Mouse (Mus musculus) cortical plate, adult 2 months (tissue): ENCODE measurements around the gene Dennd1b. TPM values are rescaled to one million over a fixed set of nuclear protein-coding genes. Genes with fewer than 3 reads are reported as not detected.

ENCODE experiments used
- H3K27ac ChIP-seq: fragments of 200-500 bp; 2 replicates; pipeline ENCODE4 v1.5.1; 2012; ENCODE audit warnings: low read length, control low read depth, inconsistent platforms; ENCODE audit not compliant: insufficient read depth
- H3K4me1 ChIP-seq: fragments of 200-500 bp; 2 replicates; pipeline ENCODE4 v1.6.1; 2011; ENCODE audit warnings: low read length; ENCODE audit not compliant: control insufficient read depth, insufficient read depth
- H3K4me3 ChIP-seq: fragments of 200-500 bp; 2 replicates; pipeline ENCODE4 v1.5.1; 2011; ENCODE audit warnings: mild to moderate bottlenecking, low read length, control low read depth; ENCODE audit not compliant: insufficient read depth
- CTCF ChIP-seq: fragments of 200-500 bp; IDR thresholded peaks from 2 replicates; pipeline ENCODE4 v1.5.1; 2011; ENCODE audit warnings: mild to moderate bottlenecking, control low read depth, low read length; ENCODE audit not compliant: insufficient read depth; ENCODE audit errors: extremely low read depth
- POLR2A ChIP-seq: fragments of 200-500 bp; IDR thresholded peaks from 2 replicates; pipeline ENCODE4 v1.6.1; 2011; ENCODE audit warnings: mild to moderate bottlenecking, low read length, control low read depth; ENCODE audit not compliant: insufficient read depth; ENCODE audit errors: extremely low read depth
- polyA plus RNA-seq: library from polyadenylated mRNA; depleted of rRNA; stranded (reverse); fragments of >200 nt; gene quantifications from 2 replicates; pipeline ENCODE4 v1.2.3, GENCODE M21; 2012

Gene Dennd1b
- polyA plus RNA-seq, 1 experiment = 5.5 TPM

- TF ChIP-seq CTCF (no peak), POLR2A (no peak)
- Histone ChIP-seq H3K4me1 (peaks cover 1% of the 10 kb centered on the region; the same call in 1 of the 2 replicates), H3K4me3 (no peak overlapping the region), H3K27ac (no peak overlapping the region)
Measured at GRCm38 (mm10) chr1:139003503-139003902, 40.3 kb downstream of the Dennd1b start.

DNA sequence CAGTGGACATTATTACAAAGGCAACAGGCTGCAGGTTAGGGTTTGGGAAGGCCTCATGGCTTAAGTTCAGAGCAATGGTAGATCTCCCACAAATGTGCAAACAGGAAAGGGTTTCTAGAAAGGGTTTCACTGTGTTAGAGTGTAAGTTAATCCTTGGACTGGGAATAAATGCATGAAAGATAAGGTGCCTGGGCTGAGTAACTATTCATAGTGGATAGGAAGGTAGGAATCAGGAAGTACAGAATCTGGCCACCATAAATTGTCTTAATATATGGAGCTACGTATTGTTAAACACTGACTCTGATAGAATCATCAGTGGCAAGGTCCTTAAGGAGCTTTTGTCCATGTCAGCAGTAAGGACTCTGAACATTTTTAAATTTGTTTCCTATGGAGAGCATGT is 42.8 kb downstream of the Dennd1b start:
- TF ChIP-seq POLR2A (no peak), CTCF (no peak)
- peaks cover 3% of the 10 kb centered on the region; the same call in 1 of the 2 replicates for H3K4me1 ChIP-seq
- no peak overlapping the region for H3K27ac ChIP-seq
- no peak overlapping the region for H3K4me3 ChIP-seq

GRCm38 (mm10) chr1:139007475-139007874 is 44.2 kb downstream of the Dennd1b start:
- Histone ChIP-seq H3K4me1 (peaks cover 3% of the 10 kb centered on the region; the same call in 1 of the 2 replicates), H3K27ac (no peak overlapping the region), H3K4me3 (no peak overlapping the region)
- no peak for TF ChIP-seq CTCF

DNA sequence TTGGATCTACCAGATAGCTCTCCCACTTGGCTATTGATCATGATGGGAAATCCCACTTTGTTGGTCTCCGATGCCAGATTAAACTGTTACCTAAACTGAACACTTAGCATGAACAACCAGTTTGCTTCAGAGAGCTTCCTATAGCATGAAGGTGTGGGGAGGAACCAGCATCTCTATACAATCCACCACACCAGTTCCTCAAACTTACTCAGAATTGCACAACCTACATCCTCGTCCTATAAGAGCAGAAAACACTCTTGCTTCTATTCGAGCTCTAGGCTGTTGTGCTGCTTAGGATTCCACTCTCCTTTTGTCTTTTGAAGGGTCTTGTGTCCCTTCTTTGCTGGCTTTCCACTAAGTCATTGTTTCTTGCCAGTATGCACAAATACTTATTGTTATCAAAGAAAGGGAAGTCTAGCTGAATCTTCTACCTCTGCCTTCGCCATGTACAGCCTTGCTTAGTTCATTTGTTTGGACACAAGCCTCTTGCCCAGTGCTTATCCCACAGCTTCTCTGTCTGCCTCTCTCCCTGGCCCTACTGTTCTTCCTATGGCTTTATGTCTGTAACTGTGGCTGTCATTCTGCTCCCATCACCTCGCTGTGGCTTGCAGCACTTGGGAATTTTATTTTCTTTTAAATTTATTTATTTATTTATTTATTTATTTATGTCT is 52.0 kb downstream of the Dennd1b start:
- no peaks in the 10 kb centered on the region for H3K4me1 ChIP-seq
- TF ChIP-seq CTCF = no peak
- no peak for TF ChIP-seq POLR2A
- no peak overlapping the region for H3K4me3 ChIP-seq
- H3K27ac ChIP-seq = no peak overlapping the region

DNA sequence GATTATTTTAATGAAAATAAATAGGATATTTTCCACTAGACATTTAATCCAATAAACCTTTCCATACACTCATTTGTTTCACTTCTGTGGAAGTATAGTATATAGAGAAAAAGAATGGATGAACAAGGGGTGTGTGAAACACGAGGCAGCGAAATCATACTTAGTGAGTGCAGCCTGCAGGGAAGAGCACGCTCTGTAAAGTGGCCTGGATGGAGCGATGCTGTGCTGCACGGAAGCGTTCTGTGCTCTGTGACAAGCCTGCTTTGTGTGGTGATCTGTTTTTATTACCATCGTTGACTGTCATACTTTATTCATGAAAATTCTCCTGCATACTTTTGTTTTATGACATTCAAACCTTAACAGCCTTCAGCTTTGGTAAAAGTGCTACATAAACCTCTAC is 58.1 kb downstream of the Dennd1b start:
- Histone ChIP-seq H3K4me3 (no peak overlapping the region), H3K27ac (no peak overlapping the region), H3K4me1 (no peaks in the 10 kb centered on the region)
- no peak for TF ChIP-seq POLR2A
- TF ChIP-seq CTCF = no peak

GRCm38 (mm10) chr1:139025882-139026645 is 62.8 kb downstream of the Dennd1b start:
- TF ChIP-seq POLR2A (no peak), CTCF (no peak)
- Histone ChIP-seq H3K27ac (no peak overlapping the region), H3K4me3 (no peak overlapping the region), H3K4me1 (no peaks in the 10 kb centered on the region)

DNA sequence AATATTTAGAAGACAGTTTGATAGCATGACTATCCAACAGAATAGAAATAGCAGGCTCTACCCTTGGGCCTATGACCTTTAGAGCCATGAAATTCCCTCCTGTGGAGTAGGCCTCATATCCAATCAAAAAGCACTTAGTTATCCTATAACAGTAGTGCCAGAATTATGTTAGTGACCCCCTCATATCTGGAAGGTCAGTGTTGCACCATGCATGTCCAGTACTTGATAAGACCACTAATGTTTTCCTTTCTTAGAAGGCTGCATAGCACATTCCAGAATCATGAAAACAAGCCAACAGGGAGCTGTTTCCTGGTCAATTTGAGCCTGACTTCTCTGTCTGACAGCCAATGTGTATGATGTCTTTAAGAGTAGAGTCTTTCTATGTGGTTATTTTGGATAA is 66.3 kb downstream of the Dennd1b start:
- no peak overlapping the region for H3K27ac ChIP-seq
- H3K4me1 ChIP-seq = no peaks in the 10 kb centered on the region
- TF ChIP-seq POLR2A (no peak), CTCF (no peak)
- no peak overlapping the region for H3K4me3 ChIP-seq

- H3K27ac ChIP-seq = no peak overlapping the region
- TF ChIP-seq CTCF (no peak), POLR2A (no peak)
- H3K4me3 ChIP-seq = no peak overlapping the region
- no peaks in the 10 kb centered on the region for H3K4me1 ChIP-seq
Measured at GRCm38 (mm10) chr1:139032411-139032810, 69.2 kb downstream of the Dennd1b start.

DNA sequence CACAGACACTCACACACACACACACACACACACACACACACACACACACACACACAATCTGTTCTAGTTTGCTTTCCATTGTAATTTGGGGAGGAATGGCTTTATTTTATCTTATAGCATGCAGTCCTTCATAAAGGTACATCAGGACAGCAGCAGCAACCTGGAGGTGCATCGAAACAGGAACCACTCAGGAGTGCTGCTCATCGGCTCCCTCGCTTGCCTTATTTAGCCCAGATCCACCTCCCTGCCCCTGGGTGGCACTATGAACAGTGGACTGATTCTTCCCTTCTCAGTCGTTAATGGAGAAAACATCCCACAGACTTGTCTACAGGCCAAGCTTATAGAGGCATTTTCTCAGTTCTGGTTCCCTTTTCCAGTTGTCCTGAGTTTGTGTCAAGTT is 71.9 kb downstream of the Dennd1b start:
- Histone ChIP-seq H3K4me1 (no peaks in the 10 kb centered on the region), H3K27ac (no peak overlapping the region), H3K4me3 (no peak overlapping the region)
- TF ChIP-seq CTCF (no peak), POLR2A (no peak)

GRCm38 (mm10) chr1:139036302-139036701 is 73.1 kb downstream of the Dennd1b start:
- Histone ChIP-seq H3K4me1 (no peaks in the 10 kb centered on the region), H3K4me3 (no peak overlapping the region), H3K27ac (no peak overlapping the region)
- TF ChIP-seq CTCF (no peak), POLR2A (no peak)
